Mouse (Mus musculus): ENCODE data around the gene Tlr6. TPM values are rescaled to one million over a fixed set of nuclear protein-coding genes. Genes with fewer than 3 reads are reported as not detected.

Gene Tlr6
- total RNA-seq, 2 experiments from 2014 or later, result 0.95 to 1.0 TPM

DNA sequence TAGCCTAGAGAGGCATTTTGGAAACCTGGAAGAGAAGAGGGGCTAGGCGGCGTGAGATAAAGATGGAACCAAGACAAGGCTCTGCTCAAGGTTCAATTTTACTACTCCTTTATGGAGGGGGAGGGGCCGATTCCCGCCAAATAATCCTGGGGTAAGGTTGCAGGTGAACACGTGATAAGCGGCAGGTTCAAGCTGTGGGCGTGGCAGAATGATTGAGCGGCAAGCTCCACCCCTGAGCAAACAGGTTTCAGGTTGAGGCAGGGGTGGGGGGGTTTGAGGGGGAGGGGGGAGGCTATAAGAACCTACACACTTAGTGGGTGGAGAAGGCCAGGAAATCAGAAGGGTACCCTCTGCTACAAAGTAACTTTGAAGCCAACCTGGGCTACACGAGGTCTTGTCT is 42.7 kb downstream of the Tlr6 start:
- DNase-seq (ENCODE audit: low spot score in 2 of 2), result no peak
- H3K27ac ChIP-seq, result no peak overlapping the region
- TF ChIP-seq CTCF (conservative IDR thresholded peaks at IDR 0.05), result no peak
- H3K4me3 ChIP-seq, result no peak overlapping the region

DNA sequence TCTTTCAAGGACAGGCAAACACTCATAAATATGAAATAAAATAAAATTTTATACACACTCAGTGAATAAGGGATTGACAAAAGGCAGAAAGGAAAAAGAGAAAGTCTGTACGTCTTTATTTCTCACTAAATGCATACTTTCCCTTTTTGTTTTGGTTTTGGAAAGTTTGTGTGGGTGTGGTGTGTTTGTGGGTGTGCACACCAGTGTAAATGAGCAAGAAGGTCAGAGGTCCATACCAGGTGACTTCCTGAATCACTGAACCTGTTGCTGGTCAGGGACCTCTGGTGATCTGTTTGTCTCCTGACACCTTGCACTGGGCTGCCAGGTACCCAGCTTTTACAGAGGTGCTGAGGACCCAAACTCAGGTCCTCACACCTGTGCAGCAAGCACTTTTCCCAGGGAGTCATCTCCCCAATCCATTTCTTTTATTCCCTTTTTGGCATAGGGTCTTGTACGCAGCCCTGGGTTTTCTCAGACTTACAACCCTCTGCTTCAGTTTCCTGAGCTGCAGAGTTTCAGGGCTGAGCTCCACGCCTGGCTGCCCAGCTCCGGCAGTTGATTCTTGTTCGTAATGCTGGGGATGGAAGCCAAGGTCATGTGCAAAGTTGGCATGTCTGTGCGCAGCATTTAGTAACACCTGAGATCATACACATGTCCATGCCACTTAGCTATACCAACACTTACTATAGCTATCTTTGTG is 51.2 kb downstream of the Tlr6 start:
- no peak overlapping the region for H3K27ac ChIP-seq
- no peak for TF ChIP-seq CTCF (conservative IDR thresholded peaks at IDR 0.05)
- DNase-seq (ENCODE audit: low spot score in 2 of 2), result no peak
- H3K4me3 ChIP-seq, result no peak overlapping the region

DNA sequence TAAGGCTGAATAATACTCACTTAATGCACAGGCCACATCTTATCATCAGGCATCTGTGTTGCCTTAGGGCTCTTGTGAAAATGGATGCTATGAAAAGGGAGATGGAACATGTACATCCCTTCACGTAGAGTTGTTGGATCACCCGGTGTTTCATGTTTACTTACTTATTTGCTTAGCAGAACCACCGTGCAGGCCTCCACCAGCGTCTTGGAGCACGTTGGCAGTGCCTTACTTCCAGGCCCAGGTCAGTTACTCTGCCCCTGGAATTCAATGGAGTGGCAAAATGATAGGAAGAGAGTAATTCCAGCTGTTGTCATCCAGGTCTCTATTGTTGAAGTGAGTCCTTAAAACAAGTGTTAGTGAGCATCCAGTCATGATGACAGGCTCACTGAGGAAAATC is 52.0 kb downstream of the Tlr6 start:
- DNase-seq (ENCODE audit: low spot score in 2 of 2), result no peak
- TF ChIP-seq CTCF (conservative IDR thresholded peaks at IDR 0.05), result no peak
- Histone ChIP-seq H3K27ac (no peak overlapping the region), H3K4me3 (no peak overlapping the region)

DNA sequence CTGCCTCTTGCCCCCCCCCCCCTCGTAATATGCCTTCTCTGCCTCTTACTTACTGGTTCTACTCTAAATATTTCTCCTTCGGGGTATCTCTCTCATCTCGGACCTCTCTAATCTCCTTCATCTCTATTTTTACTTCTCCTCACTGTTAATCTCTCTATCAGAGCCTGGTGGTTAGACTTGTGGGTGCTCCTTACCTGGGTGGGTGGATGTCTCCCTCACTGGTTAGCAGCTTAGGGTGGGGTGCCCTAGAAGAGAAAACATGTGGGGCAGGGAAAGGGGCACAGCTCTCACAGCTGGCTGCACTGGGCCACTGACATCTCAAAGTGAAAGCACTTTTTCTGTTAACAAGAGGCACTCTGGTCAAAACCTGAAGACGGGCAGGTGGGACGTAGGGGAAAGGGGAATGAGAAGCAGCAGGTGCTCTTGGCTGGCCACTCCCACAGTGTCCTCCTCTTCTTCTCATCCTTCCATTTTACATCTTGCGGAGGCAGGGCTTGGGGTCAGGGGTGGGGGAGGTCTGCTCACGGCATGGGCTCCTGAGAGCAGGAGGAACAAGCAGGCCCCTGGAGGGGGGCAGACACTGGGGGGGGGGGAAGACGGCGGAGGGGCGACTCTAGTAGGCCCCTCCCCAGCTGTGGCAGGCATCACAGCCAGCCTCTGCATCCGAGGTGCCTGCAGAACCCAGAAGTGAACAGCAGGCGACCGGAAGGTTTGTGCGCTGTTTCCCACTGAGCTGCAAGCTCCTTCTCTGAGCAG is 54.2 kb downstream of the Tlr6 start:
- H3K4me3 ChIP-seq, result no peak overlapping the region
- TF ChIP-seq CTCF (conservative IDR thresholded peaks at IDR 0.05), result peak; percentile 20; the same call in 1 of the 2 replicates
- no peak overlapping the region for H3K27ac ChIP-seq
- DNase-seq (ENCODE audit: low spot score in 2 of 2), result no peak

Small RNA genes within 50 kb of the gene (microRNA-seq; reads per million reads assigned to microRNA genes)
- 78.0 to 85.4 reads per million in 2 experiments for gene Mir574

Other genes with a start within 250 kb of the Tlr6 start
- 10 to 100 TPM; 55.0 to 55.2 TPM for gene Klf3, start 156.7 kb downstream of the Tlr6 start, total RNA-seq (2021)
- gene Tlr1, start 26.5 kb downstream of the Tlr6 start, total RNA-seq (2021), result under 1 TPM; 0.44 to 0.59 TPM
- 1 to 10 TPM; 4.2 to 5.8 TPM for gene Fam114a1, start 10.0 kb upstream of the Tlr6 start, total RNA-seq (2021)
- under 1 TPM; 0.39 to 0.44 TPM for gene Tmem156, start 132.0 kb upstream of the Tlr6 start, total RNA-seq (2021)
- 10 to 100 TPM; 53.8 to 62.9 TPM for gene Klhl5, start 147.4 kb upstream of the Tlr6 start, total RNA-seq (2021)
- gene Wdr19, start 239.6 kb upstream of the Tlr6 start, total RNA-seq (2021), result 10 to 100 TPM; 22.9 to 23.7 TPM

Data from layer of hippocampus, adult 2 months (tissue).